Mouse (Mus musculus) embryonic facial prominence, embryonic 11.5 days (tissue): ENCODE results near the gene Dnah5. TPM values are rescaled to one million over a fixed set of nuclear protein-coding genes. Genes with fewer than 3 reads are reported as not detected.

Source experiments
- polyA plus RNA-seq: library from polyadenylated mRNA; unstranded; fragments of >200 nt; fragmentation: Nextera tagmentation; extraction: Ambion mirVana; gene quantifications from 2 replicates; pipeline ENCODE4 v1.2.1, GENCODE M21; 2014

Dnah5 gene
- polyA plus RNA-seq, 1 experiment from 2014 or later: 0.04 TPM

Other genes with a start within 250 kb of the Dnah5 start
- gene Trio, start 177.9 kb upstream of the Dnah5 start, polyA plus RNA-seq: 45.4 and 47.7 TPM in 2 replicates